Mouse (Mus musculus) E14TG2a.4 (cell line): Measurements from ENCODE around the gene Ncoa5.

Experiments
- CTCF ChIP-seq: conservative IDR thresholded peaks from 2 replicates; pipeline ENCODE4 v1.5.1; 2014; ENCODE audit warnings: low read length
- NANOG ChIP-seq: IDR thresholded peaks from 2 replicates; pipeline ENCODE4 v1.6.1; 2014; ENCODE audit warnings: borderline replicate concordance, low read length, mixed read lengths
- POU5F1 ChIP-seq: IDR thresholded peaks from 2 replicates; pipeline ENCODE4 v1.6.1; 2014; ENCODE audit warnings: low read length, borderline replicate concordance

DNA sequence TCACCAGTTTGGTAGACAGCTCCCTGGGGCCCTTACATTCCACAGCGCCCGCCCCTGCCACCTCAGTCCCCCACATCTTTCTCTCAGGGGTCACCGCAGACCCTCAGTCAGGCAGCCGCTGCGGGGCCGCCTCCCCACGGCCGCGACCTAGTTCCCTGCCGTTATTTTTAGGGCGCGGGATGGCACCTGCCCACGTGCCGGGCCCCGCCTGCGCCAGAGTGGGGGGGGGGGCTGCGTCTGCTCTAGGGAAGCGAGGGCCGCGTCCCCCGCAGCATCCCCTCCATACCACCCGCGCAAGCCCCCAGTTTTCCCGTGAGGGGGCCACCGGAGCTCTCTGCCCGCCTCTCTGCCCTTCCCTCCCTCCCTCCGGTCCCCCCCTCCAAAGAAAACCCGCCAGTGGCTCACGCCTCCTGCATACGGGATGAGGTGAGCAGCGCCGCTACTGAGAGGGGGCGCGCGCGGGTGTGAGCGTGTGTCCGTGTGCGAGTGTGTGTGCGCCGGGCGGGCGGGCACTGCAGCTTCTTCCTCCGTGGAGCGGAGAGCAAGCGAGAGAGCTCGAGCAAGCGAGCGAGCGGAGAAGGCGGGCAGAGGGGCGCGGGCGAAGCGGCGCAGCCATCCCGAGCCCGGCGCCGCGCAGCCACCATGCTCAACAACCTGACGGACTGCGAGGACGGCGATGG, 66.8 kb downstream of the Ncoa5 start:
- TF ChIP-seq CTCF, result no peak
- no peak for TF ChIP-seq NANOG
- TF ChIP-seq POU5F1, result no peak
